Mouse (Mus musculus) neural tube, embryonic 13.5 days (tissue): ENCODE measurements at regions not wholly inside any gene's neighbourhood (a gene's known extent, or its start where the extent isn't known, plus 50 kb on each side); places are given as distances from the start of the nearest gene placed in this dataset.
A peak's percentile ranks its signal among the peaks of the same experiment; 100 is the strongest.

ENCODE experiments used
- ATAC-seq: fragments of 200-750 bp; cut with Nextera tagmentation; 2 replicates; pipeline ENCODE4 v1.8.0; 2017; ENCODE audit warnings: low read depth, mild to moderate bottlenecking, moderate TSS enrichment, moderate library complexity
- H3K27ac ChIP-seq: fragments of 300-500 bp; sonication (generic); replicated peaks from 2 replicates; pipeline ENCODE4 v1.5.1; 2015; ENCODE audit warnings: moderate library complexity, mild to moderate bottlenecking, inconsistent platforms
- H3K27me3 ChIP-seq: fragments of 300-500 bp; sonication (generic); 2 replicates; pipeline ENCODE4 v1.6.1; 2015; ENCODE audit warnings: mild to moderate bottlenecking, inconsistent platforms
- H3K36me3 ChIP-seq: fragments of 300-500 bp; sonication (generic); 2 replicates; pipeline ENCODE4 v1.6.1; 2015; ENCODE audit warnings: mild to moderate bottlenecking, inconsistent platforms
- H3K4me1 ChIP-seq: fragments of 300-500 bp; sonication (generic); replicated peaks from 2 replicates; pipeline ENCODE4 v1.6.1; 2015; ENCODE audit warnings: inconsistent platforms
- H3K4me2 ChIP-seq: fragments of 300-500 bp; sonication (generic); 2 replicates; pipeline ENCODE4 v1.6.1; 2015; ENCODE audit warnings: inconsistent platforms, mild to moderate bottlenecking, moderate library complexity
- H3K4me3 ChIP-seq: fragments of 300-500 bp; sonication (generic); 2 replicates; pipeline ENCODE4 v1.5.1; 2015; ENCODE audit warnings: mild to moderate bottlenecking, inconsistent platforms
- H3K9ac ChIP-seq: fragments of 300-500 bp; sonication (generic); 2 replicates; pipeline ENCODE4 v1.6.1; 2015; ENCODE audit warnings: moderate library complexity, mild to moderate bottlenecking, inconsistent platforms
- H3K9me3 ChIP-seq: fragments of 300-500 bp; sonication (generic); 2 replicates; pipeline ENCODE4 v1.6.1; 2016; ENCODE audit warnings: inconsistent platforms
- WGBS: fragments of 180-500 bp; shearing (Covaris S2); methylation state at CpG from one replicate; pipeline ENCODE4 v1.1.7; 2015; 5-methylcytosine and 5-hydroxymethylcytosine counted together

- 34% methylated on average over 24 of the region's 24 CpGs for WGBS
- Histone ChIP-seq H3K36me3 (no peaks in the 10 kb centered on the region), H3K9ac (no peak overlapping the region), H3K4me1 (no peaks in the 10 kb centered on the region), H3K4me2 (no peak overlapping the region), H3K27me3 (no peaks in the 10 kb centered on the region), H3K9me3 (no peaks in the 10 kb centered on the region), H3K4me3 (no peak overlapping the region), H3K27ac (no peak overlapping the region)
- ATAC-seq = peak; percentile 50; the same call in 1 of the 2 replicates
Measured at GRCm38 (mm10) chr2:12001938-12002899, 224.5 kb downstream of the Ankrd16 start.

GRCm38 (mm10) chr2:12004330-12004729 is 226.7 kb downstream of the Ankrd16 start:
- Histone ChIP-seq H3K4me3 (no peak overlapping the region), H3K4me1 (no peaks in the 10 kb centered on the region), H3K4me2 (no peak overlapping the region), H3K27me3 (no peaks in the 10 kb centered on the region), H3K27ac (no peak overlapping the region), H3K9me3 (no peaks in the 10 kb centered on the region), H3K36me3 (no peaks in the 10 kb centered on the region), H3K9ac (no peak overlapping the region)
- WGBS = 44% methylated on average over 4 of the region's 4 CpGs
- no peak for ATAC-seq

- H3K27me3 ChIP-seq = no peaks in the 10 kb centered on the region
- no peaks in the 10 kb centered on the region for H3K36me3 ChIP-seq
- H3K4me2 ChIP-seq = no peak overlapping the region
- H3K4me3 ChIP-seq = no peak overlapping the region
- no peaks in the 10 kb centered on the region for H3K4me1 ChIP-seq
- ATAC-seq = no peak
- H3K9ac ChIP-seq = no peak overlapping the region
- 94% methylated on average over 4 of the region's 4 CpGs for WGBS
- no peak overlapping the region for H3K27ac ChIP-seq
- H3K9me3 ChIP-seq = no peaks in the 10 kb centered on the region
Measured at GRCm38 (mm10) chr2:12007201-12007600, 229.5 kb downstream of the Ankrd16 start.

- no peaks in the 10 kb centered on the region for H3K9me3 ChIP-seq
- 72% methylated on average over 3 of the region's 3 CpGs for WGBS
- H3K4me3 ChIP-seq = no peak overlapping the region
- H3K27me3 ChIP-seq = peaks cover 12% of the 10 kb centered on the region
- H3K36me3 ChIP-seq = no peaks in the 10 kb centered on the region
- no peaks in the 10 kb centered on the region for H3K4me1 ChIP-seq
- no peak for ATAC-seq
- H3K27ac ChIP-seq = no peak overlapping the region
- H3K4me2 ChIP-seq = no peak overlapping the region
- H3K9ac ChIP-seq = no peak overlapping the region
Measured at GRCm38 (mm10) chr2:12011441-12011840, 233.8 kb downstream of the Ankrd16 start.

- Histone ChIP-seq H3K27me3 (peaks cover 56% of the 10 kb centered on the region), H3K4me3 (no peak overlapping the region), H3K36me3 (no peaks in the 10 kb centered on the region), H3K4me1 (peaks cover 8% of the 10 kb centered on the region), H3K9ac (no peak overlapping the region), H3K27ac (no peak overlapping the region), H3K4me2 (no peak overlapping the region), H3K9me3 (no peaks in the 10 kb centered on the region)
- WGBS = 3% methylated on average over 1 of the region's 1 CpGs
- ATAC-seq = no peak
Measured at GRCm38 (mm10) chr2:12019607-12020006, 241.9 kb downstream of the Ankrd16 start.

- peak; percentile 50; the same call in 1 of the 2 replicates for ATAC-seq
- H3K27ac ChIP-seq = 0 out of 2 replicates have a peak overlapping the region, but pooled peaks have one; percentile 33
- no peak overlapping the region for H3K4me3 ChIP-seq
- H3K36me3 ChIP-seq = no peaks in the 10 kb centered on the region
- 45% methylated on average over 10 of the region's 10 CpGs for WGBS
- H3K4me2 ChIP-seq = no peak overlapping the region
- no peaks in the 10 kb centered on the region for H3K9me3 ChIP-seq
- H3K4me1 ChIP-seq = peaks cover 8% of the 10 kb centered on the region
- H3K27me3 ChIP-seq = peaks cover 30% of the 10 kb centered on the region
- no peak overlapping the region for H3K9ac ChIP-seq
Measured at GRCm38 (mm10) chr2:12023402-12024111, 245.9 kb downstream of the Ankrd16 start.

- Histone ChIP-seq H3K27me3 (peaks cover 20% of the 10 kb centered on the region), H3K4me2 (no peak overlapping the region), H3K27ac (no peak overlapping the region), H3K4me3 (no peak overlapping the region), H3K9me3 (no peaks in the 10 kb centered on the region), H3K4me1 (no peaks in the 10 kb centered on the region), H3K9ac (no peak overlapping the region), H3K36me3 (no peaks in the 10 kb centered on the region)
- no peak for ATAC-seq
- 59% methylated on average over 1 of the region's 1 CpGs for WGBS
Measured at GRCm38 (mm10) chr2:12026220-12026619, 248.5 kb downstream of the Ankrd16 start.

- Histone ChIP-seq H3K4me3 (no peak overlapping the region), H3K27ac (no peak overlapping the region), H3K27me3 (no peaks in the 10 kb centered on the region), H3K4me1 (no peaks in the 10 kb centered on the region), H3K4me2 (no peak overlapping the region), H3K9me3 (no peaks in the 10 kb centered on the region), H3K9ac (no peak overlapping the region), H3K36me3 (no peaks in the 10 kb centered on the region)
- WGBS = 74% methylated on average over 11 of the region's 11 CpGs
- ATAC-seq = no peak
Measured at GRCm38 (mm10) chr2:12033518-12034322, 256.0 kb downstream of the Ankrd16 start.

- no peak overlapping the region for H3K27ac ChIP-seq
- 85% methylated on average over 8 of the region's 8 CpGs for WGBS
- H3K36me3 ChIP-seq = no peaks in the 10 kb centered on the region
- ATAC-seq = no peak
- H3K9ac ChIP-seq = no peak overlapping the region
- H3K4me2 ChIP-seq = no peak overlapping the region
- H3K4me1 ChIP-seq = no peaks in the 10 kb centered on the region
- no peak overlapping the region for H3K4me3 ChIP-seq
- no peaks in the 10 kb centered on the region for H3K9me3 ChIP-seq
- no peaks in the 10 kb centered on the region for H3K27me3 ChIP-seq
Measured at GRCm38 (mm10) chr2:12034323-12034585, 256.6 kb downstream of the Ankrd16 start.

GRCm38 (mm10) chr2:12049386-12049785 is 252.3 kb downstream of the Itga8 start:
- no peaks in the 10 kb centered on the region for H3K4me1 ChIP-seq

GRCm38 (mm10) chr2:12049972-12050371 is 251.8 kb downstream of the Itga8 start:
- no peak overlapping the region for H3K4me2 ChIP-seq
- H3K27ac ChIP-seq = no peak overlapping the region
- no peaks in the 10 kb centered on the region for H3K9me3 ChIP-seq
- ATAC-seq = no peak
- no peaks in the 10 kb centered on the region for H3K36me3 ChIP-seq
- no peak overlapping the region for H3K9ac ChIP-seq
- H3K4me3 ChIP-seq = no peak overlapping the region
- no peaks in the 10 kb centered on the region for H3K27me3 ChIP-seq
- H3K4me1 ChIP-seq = no peaks in the 10 kb centered on the region

More at GRCm38 (mm10) chr2:12049386-12049785, 252.3 kb downstream of the Itga8 start:
- ATAC-seq = no peak
- WGBS = 82% methylated on average over 7 of the region's 7 CpGs
- no peak overlapping the region for H3K4me2 ChIP-seq
- H3K4me3 ChIP-seq = no peak overlapping the region
- H3K27ac ChIP-seq = no peak overlapping the region
- H3K27me3 ChIP-seq = no peaks in the 10 kb centered on the region
- no peak overlapping the region for H3K9ac ChIP-seq
- H3K9me3 ChIP-seq = no peaks in the 10 kb centered on the region
- no peaks in the 10 kb centered on the region for H3K36me3 ChIP-seq
